Mouse (Mus musculus) left cerebral cortex, postnatal 36 days (tissue): ENCODE measurements around the gene Cblc. TPM values are rescaled to one million over a fixed set of nuclear protein-coding genes. Genes with fewer than 3 reads are reported as not detected.
A peak's percentile ranks its signal among the peaks of the same experiment; 100 is the strongest.

ENCODE experiments used
- DNase-seq, 2 experiments: peaks; one replicate each; pipeline ENCODE4 v3.0.0; 2021 to 2022; ENCODE audit warnings: low spot score in 2 of 2, mixed read lengths in 1 of 2
- intact Hi-C: fragments of 180-260 bp; cut with DNase I; formaldehyde crosslinking; loops from one replicate; pipeline ENCODE4 v1.15.1; 2025
- total RNA-seq, 2 experiments: library from RNA; stranded (reverse); gene quantifications; 2 replicates each; pipeline ENCODE4 v1.2.3; 2021

Gene Cblc
- total RNA-seq, 2 experiments from 2014 or later = not detected

DNA sequence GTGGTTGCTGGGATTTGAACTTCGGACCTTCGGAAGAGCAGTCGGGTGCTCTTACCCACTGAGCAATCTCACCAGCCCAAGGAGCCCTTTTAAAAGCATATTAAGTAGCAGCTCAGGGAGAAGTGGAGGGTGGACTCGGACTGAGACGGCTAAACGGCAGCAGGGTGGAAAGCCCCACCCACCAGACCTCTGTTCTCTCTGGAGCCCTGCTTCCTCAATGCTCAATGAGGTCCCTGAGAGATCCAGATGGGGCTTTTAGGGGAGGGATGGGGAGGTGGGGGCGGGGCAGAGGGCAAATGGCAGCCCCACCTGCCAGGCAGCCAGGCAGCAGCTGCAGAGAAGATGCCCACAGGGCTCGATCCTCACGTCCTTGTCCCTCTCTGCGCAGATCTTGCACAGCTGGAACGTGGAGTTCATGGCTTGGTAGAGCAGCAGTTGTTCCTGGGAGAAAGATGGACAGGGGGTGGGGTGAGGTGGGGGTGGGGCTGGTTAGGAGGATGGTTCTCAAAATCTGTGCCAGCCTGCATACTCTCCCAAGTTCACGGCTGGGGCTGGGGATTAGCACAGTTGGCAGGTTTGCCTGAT is 10.6 kb downstream of the Cblc start:
- DNase-seq = no peak
- intact Hi-C loops = no loop called here

DNA sequence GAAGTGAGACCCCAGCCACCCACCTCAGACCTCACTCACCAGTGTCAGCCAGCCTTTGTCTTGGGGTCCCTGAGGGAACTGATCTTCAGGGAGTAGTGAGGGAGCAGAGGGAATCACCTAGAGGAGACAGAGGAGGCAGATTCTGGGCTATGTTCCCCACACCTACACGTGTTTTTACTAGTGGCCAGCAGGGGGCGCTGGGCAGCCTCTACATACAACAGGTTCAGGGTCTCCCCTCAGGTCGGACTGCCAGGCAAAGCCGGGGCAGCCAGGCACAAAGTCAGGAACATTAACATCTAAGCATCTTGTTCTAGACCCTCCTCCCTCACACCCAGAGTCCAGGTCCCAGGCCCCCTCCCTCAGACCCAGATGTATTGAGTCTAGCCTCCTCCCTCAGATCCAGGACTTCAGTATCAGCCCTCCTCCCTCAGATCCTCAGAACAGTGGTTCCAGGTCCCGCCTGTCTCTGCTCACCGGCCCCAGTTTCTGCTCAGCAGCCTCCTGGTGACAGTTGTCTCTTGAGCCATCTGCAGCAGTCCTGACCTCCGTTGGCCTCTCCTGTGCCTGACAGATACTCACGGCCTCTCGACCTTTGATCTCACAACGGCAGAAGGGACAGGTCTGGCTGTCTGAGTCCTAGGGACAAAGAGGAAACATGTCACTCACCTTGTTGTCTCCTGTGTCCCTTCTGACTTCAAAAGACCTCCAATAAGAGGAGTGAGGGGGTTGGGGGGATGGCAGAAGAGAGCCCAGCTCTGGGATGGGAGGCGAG is 11.7 kb downstream of the Cblc start:
- intact Hi-C loops = no loop called here
- DNase-seq = no peak

DNA sequence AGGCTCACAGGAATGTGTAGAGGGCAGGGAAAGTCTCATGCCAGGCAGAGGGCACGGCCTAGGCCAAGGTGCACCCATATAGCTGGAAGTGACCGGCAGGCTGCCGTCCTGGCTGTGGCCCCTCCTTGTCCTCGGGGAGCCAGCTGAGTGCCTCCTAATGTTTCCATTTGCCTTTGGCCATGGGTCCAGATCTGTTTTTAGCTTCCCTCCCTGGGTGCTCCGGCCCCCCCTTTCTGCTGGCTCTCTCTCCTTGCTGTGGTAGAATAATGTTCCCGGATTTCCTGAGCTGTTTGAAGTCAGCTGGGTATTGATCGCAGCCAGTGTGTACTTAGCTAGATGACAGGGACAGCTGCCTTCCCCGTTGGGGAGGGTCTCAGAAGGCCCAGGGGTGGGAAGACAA is 13.0 kb downstream of the Cblc start:
- DNase-seq = no peak
- intact Hi-C loops = no loop called here

DNA sequence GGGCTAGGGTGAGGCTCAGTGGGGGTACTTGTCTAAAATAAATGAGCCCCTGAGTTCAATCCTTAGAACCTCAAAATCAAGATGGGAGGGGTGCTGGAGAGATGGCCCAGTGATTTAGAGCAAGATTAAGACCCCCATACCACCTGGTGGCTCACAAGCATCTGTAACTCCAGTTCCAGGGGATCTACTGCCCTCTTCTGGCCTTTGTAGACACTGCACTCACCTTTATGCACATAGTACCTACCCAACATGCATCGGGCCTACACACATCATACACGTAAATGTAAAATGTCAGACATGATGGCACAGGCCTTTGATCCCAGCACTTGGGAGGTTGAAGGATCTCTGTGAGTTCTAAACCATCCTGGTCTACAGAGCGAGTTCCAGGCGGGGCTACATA is 14.0 kb downstream of the Cblc start:
- DNase-seq = no peak
- intact Hi-C loops = no loop called here

DNA sequence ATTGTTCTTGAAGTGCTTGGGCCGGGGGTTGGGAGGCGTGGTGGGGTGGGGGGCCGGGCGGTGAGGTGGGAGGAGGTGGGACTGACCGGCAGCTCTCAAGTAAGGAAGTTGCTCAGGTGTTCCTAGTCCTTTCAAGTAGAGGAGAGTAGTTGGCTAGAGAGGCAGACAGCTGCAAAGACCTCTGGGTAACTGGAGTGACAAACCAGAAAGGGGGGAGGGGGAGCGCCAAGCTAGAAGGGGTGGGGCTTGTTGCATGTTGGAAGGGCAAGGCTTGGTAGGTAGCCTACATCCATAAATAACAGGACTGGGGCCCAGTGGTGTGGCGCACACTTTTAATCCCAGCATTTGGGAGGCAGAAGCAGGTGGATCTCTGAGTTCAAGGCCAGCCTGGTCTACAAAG is 14.9 kb downstream of the Cblc start:
- intact Hi-C loops = no loop called here
- DNase-seq = no peak

DNA sequence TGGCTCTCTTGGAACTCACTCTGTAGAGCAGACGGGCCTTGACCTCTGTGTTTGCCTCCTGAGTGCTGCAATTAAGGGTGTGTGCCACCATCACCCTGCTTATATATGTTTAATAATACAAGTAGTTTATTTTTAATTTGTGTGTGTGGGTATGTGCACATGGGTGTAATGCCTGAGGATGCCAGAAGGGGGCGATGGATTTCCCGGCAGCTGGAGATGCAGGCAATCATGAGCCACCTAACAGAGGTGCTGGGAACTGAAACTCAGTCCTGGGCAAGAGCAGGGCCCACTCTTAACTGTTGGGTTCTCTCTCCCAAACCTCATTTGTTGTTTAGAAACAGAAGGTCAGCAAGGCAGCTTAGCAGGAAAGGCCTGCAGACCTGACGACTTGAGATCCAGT is 16.7 kb downstream of the Cblc start:
- DNase-seq = no peak
- intact Hi-C loops = no loop called here

DNA sequence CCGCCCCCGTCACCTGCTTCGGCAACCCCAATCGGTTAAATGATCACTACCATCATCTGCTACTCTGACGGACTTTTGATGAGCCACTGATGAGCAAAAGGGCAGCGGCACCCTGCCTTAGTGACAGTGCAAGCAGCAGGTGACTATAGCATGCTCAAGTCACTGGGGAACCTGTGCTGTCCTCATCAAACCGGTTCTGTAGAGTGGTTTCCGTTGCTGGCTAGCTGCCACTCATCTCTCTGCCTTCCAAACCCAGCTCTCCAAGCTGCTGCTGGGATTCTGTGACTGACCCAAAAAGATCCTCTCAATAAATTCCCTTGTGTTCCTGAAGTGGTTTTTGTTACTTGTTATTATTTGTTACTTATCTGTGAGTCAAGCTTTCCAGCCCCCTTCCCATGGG is 18.0 kb downstream of the Cblc start:
- intact Hi-C loops = no loop called here
- no peak for DNase-seq

DNA sequence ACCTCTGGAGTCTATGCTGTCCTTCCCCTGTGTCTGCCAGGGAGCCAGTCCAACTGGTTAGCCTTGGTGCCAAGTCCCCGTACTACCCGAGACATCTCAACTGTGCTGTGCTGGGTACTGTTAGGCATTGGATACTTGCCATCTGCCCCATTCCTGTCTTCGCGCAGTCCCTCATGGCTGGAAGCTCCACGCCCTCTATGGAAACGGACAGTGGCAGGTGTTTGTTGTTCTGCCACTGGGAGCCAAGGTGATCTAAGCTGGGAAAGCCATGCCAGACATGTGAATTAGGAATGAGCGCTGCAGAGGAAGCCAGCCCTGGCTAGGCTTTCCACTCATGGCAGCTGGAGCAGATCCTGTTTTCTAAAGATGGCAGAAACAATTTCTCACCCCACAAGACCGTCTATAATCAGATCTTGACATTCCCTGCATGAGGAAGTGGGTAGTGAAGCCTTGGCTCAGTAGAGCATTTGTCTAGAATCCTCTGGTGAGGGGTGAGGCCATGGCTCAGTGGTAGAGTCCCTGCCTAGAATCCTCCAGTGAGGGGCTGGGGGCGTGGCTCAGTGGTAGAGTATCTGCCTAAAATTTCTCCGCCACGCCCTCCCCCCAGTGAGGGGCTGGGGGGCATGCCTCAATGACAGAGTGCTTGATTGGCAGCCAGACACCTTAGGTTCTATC is 19.4 kb downstream of the Cblc start:
- DNase-seq = no peak
- intact Hi-C loops = no loop called here

DNA sequence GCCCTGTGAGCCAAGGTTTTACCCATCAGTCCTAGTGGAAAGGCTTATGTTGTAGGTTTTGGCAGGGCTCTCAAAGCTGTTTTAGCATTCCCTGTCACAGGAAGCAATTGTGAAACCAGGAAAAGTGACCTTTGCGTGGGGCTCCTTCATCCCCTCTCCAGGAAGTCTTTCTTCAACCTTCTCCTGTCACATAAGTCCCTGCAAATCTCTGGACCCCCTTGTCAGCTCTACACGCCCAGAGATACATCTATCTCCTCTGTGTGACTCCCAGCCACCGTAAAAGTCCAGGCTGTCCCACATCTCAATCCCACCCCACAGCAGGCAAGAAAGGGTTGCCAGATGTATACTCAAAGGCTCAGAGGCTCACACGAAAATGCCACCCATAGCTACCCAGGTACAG is 24.9 kb downstream of the Cblc start:
- DNase-seq = no peak
- intact Hi-C loops = no loop called here

DNA sequence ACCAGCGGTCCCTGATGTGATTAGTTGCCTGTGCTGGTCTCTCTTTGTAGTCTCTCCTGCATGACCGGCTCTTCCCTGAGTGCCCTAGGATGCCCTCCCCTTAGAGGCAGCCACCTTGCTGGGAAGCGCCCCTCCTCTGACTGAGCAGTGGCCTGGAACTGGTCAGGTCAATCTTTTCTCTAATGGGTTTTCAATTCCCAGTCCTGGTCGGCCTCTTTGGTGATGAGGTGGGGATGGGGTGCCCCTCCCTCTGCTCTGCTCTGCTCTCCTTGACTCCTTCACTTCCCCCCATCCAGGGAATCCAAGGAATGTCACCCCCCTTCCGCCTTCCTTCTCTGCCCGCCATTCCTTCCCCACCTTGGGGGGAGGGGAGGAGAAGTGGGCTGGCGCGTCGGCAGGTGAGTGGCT is 25.6 kb downstream of the Cblc start, which contains the start of gene Bcam:
Gene Bcam, minus strand, starts transcription at position 33 of the 408 bp plus-strand sequence.
- DNase-seq = no peak

DNA sequence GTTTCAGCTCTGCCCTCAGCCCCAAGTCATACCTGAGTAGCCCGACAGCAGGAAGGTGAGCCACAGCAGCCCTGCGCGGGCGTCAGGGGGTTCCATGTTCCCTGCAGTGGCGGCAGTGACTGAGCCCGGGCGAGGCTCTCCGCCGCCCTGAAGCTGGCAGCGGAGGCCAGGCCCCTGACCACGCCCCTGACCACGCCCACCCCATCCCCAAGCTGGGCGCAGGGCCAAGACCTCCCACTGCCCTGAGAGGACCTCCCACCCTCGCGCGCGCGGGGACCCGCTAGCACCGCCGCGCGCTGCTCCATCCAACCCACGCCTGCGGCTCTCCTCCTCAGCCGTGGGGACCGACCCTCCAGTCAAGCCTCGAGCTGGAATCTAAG is 26.2 kb downstream of the Cblc start:
- intact Hi-C loops = no loop called here
- DNase-seq = peak; percentile 42 to 46

More for the DNA sequence above, 25.6 kb downstream of the Cblc start, which contains the start of gene Bcam:
- intact Hi-C loops = no loop called here

DNA sequence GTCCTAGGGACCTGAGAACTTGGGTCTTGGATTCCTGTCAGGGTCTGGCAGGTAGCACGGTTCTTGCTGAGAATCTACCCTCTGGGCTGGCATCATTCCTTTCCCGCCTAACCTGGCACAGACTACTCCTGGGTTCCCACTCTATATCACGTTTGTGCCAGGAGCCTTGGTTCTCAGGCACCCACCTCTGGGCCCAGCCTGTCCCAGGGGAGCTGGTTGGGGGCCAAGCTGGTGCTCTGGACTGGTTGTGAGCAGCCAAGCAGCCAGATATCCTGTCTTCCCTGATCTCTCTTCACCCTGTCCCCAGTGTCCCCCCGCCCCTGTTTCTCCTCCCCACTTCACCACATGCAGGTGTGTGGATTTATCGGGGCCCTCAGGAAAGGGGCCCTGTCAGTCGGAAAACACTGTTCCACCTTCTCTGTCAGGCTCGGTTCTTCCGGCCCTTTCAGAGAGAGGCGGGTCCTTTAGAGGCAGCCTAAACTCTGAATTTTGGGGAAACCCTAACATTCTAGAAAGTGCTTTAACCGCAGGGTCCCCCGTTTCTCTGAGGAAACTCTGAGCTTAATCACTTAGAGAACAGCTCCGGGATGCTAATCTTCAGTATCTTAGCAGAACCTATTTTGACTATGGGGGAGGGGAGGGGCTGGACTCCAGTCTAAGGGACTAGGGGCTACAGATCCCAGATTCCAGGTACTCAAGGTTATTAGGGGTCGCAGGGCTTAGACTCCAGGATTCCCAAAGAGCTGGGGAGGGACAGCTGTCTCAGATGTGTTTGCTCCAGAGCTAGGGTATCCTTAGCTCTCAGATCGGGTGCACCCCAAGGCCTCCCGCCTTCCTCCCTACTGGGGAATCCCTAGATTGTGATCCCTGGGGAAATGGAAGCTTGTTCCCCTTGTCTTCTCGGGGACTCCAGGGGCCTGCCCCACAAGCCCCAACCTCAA is 26.9 kb downstream of the Cblc start:
- DNase-seq = no peak
- intact Hi-C loops = no loop called here

DNA sequence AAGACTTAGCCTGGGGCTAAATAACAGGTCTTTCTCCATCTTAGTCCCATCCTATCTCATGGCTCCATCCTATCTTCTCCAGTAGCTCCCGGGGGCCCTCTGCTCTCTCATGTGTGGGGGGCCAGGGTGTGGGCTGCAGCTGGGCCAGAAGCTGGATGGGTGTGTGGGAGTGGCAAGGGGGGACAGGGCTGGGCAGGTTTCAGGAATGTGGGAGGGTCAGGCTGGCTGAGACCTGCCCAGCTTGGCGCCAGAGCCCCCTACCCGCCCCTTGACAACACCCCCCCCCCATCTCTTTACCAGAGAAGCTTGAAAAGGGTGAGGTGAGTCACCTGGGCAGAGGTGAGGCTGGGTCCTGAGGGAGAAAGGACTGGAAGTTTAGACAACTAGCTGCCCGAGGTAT is 27.6 kb downstream of the Cblc start:
- intact Hi-C loops = no loop called here
- DNase-seq = no peak

DNA sequence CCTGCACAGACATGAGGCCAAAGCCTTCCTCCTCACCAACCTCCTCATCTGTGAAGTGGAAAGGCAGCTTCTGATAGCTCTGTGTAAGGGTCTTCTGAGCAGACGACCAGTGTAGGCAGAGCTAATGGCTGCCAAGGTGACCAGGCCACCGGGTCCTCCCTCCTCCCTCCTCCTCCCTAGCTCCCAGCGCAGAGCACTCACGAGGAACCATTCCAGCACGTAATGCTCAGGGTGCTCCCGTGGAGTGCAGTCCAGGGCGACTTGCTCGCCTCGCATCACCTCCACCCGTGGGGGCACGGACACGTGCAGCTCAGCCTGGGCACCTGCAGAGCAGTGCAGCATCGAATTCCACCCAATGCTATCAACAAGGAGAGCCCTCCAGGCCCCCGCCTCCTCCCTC is 28.4 kb downstream of the Cblc start:
- DNase-seq = no peak
- intact Hi-C loops = no loop called here

DNA sequence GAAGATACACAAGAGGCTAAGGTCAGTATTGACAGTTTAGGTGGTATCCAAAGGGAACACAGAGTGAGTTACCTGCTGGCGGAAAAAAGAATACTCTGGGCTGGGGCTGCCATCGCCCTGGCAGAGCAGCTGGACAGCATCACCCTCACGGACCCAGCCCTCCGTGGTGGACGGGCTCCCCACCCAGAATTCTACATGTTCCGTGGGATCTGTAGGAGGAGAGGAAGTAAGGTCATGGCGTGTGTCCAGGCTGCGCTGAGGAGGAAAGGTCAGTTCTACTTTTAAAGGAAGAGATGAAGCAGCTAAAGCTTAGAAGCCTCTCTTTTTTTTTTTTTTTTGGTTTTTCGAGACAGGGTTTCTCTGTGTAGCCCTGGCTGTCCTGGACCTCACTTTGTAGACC is 32.0 kb downstream of the Cblc start:
- intact Hi-C loops = no loop called here
- no peak for DNase-seq

DNA sequence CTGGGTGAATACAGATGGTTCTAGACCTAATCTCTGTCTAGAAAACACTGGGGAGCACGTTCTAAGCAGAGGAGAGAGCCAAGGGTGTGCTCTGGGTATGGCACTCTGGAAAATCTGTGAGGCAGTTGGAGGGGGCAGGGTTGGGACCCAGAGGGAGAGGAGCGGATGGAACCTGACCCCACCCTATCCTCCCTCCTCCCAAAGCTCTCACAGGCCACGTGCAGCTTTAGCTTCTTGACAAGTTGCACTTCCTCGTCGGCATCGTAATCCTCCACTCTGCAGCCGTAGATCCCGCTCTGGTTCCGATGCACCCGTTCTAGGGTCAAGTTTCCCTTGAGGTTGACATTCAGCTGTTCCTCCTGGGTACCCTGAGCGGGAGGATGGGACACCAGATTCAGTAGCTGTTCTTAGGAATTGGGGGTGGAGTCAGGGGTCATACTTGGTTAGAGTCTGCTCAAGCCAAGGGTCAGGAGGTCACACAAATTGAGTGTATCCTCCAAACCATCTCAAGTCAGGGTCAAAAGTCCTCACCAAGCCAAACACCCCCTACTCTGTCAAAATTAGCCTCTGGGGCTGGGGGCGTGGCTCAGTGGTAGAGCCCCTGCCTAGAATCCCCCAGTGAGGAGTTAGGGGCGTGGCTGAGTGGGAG is 32.7 kb downstream of the Cblc start:
- DNase-seq = no peak

DNA sequence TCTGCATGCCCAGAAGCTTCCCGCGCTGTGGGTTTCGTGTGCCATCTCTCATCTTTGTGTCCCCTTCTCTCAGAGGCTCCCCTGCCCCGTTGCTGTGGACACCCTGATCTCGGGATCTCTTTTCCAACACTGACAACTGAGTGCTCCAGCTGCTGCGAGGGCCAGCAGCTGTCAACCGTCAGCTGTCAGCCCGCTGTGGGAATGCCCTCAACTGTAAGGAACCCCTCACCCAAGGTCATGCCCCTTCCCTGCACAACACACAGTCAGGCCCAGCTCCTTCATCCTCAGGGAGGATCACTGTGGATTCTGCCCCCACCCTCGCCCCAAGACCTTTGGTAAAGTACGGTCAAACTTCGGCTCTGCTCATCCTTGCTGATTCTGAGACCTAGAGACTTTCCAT is 34.3 kb downstream of the Cblc start:
- no peak for DNase-seq

More for the DNA sequence above, 32.7 kb downstream of the Cblc start:
- intact Hi-C loops = no loop called here

DNA sequence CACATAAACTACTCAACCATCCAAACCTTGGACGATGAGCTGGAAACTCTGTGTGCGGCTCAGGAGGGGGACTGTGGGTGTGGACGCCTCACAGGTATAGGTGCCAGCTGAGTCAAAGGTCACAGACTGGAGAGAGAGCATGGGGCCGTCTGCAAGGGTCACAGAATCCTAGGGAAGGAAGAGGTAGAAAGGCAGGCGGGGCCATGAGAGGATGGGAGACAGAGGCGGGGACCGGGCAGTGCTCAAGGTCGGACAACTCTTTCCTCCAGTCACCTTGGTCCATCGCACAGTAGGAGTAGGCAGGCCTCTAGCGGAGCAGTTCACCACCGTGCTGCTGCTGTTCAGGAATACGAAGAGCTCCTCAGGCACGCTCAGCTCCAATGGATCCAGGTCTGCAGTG is 36.6 kb downstream of the Cblc start:
- intact Hi-C loops = no loop called here

More for the DNA sequence above, 34.3 kb downstream of the Cblc start:
- intact Hi-C loops = no loop called here

DNA sequence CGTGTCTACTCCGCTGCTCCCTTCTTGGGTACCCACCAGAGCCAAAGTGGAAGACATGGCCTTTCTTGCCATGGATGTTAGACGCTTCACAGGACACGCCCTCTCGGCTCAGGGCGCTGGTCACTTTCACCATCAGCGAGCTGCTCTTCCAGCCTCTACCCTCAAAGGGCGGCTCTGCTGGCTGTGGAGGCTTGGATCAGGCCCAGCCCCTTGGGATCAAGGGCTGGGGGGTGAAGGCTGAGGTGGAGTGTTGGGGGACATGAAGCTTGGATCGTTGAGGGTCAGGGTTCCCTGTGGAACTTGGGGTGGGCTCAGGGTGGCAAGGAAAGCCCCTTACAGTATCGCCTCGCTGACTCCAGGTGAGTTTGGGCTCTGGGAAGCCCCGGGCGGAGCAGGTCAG is 38.0 kb downstream of the Cblc start:
- intact Hi-C loops = no loop called here
- DNase-seq = no peak

More for the DNA sequence above, 36.6 kb downstream of the Cblc start:
- no peak for DNase-seq
